Mouse (Mus musculus) cortical plate, adult 2 months (tissue): ENCODE data around the gene Polq.

Source experiments
- CTCF ChIP-seq: fragments of 200-500 bp; IDR thresholded peaks from 2 replicates; pipeline ENCODE4 v1.5.1; 2011; ENCODE audit warnings: mild to moderate bottlenecking, control low read depth, low read length; ENCODE audit not compliant: insufficient read depth; ENCODE audit errors: extremely low read depth
- POLR2A ChIP-seq: fragments of 200-500 bp; IDR thresholded peaks from 2 replicates; pipeline ENCODE4 v1.6.1; 2011; ENCODE audit warnings: mild to moderate bottlenecking, low read length, control low read depth; ENCODE audit not compliant: insufficient read depth; ENCODE audit errors: extremely low read depth

DNA sequence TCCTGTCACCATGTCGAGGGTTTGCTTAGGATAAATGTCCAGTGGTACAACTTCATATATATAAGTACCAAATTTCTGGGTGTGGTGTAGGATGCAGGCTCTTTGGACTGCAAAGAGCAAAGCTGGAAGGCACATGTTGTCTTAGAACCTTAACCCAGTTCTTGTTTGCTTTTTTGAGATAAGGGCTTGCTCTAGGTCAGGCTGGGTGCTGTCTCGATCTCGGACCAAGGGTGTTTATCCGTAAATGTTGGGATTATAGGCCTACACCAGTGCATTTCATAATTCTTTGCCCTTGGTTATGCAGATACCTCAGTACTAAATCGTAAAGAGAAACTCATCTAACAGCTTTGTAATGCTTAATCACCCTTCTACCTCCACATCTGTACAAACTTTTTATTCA, 750 bp downstream of the Polq start:
- TF ChIP-seq POLR2A (no peak), CTCF (no peak)
